Mouse (Mus musculus): ENCODE data around the gene Sdccag8.

The Sdccag8 gene

GRCm38 (mm10) chr1:176943126-176943525 is 128.7 kb downstream of the Sdccag8 start:
- DNase-seq (ENCODE audit: extremely low spot score) = no peak

- DNase-seq (ENCODE audit: extremely low spot score) = no peak
These were observed 129.5 kb downstream of the Sdccag8 start for GRCm38 (mm10) chr1:176943987-176944386.

- no peak for DNase-seq (ENCODE audit: extremely low spot score)
These were observed 130.2 kb downstream of the Sdccag8 start for GRCm38 (mm10) chr1:176944458-176945174.

GRCm38 (mm10) chr1:176945175-176945540 is 130.7 kb downstream of the Sdccag8 start:
- DNase-seq (ENCODE audit: extremely low spot score) = no peak

- no peak for DNase-seq (ENCODE audit: extremely low spot score)
These were observed 131.8 kb downstream of the Sdccag8 start for GRCm38 (mm10) chr1:176946031-176946795.

GRCm38 (mm10) chr1:176946796-176947181 is 132.3 kb downstream of the Sdccag8 start:
- DNase-seq (ENCODE audit: extremely low spot score) = no peak

GRCm38 (mm10) chr1:176948861-176949260 is 134.4 kb downstream of the Sdccag8 start:
- DNase-seq (ENCODE audit: extremely low spot score) = no peak

GRCm38 (mm10) chr1:176949320-176949719 is 134.9 kb downstream of the Sdccag8 start:
- no peak for DNase-seq (ENCODE audit: extremely low spot score)

GRCm38 (mm10) chr1:176950061-176950460 is 135.6 kb downstream of the Sdccag8 start:
- DNase-seq (ENCODE audit: extremely low spot score) = no peak

- DNase-seq (ENCODE audit: extremely low spot score) = no peak
These were observed 137.4 kb downstream of the Sdccag8 start for GRCm38 (mm10) chr1:176951836-176952235.

- no peak for DNase-seq (ENCODE audit: extremely low spot score)
These were observed 143.9 kb downstream of the Sdccag8 start for GRCm38 (mm10) chr1:176958311-176958710.

GRCm38 (mm10) chr1:176961716-176962115 is 147.3 kb downstream of the Sdccag8 start:
- no peak for DNase-seq (ENCODE audit: extremely low spot score)

GRCm38 (mm10) chr1:176962894-176963293 is 148.4 kb downstream of the Sdccag8 start:
- no peak for DNase-seq (ENCODE audit: extremely low spot score)

GRCm38 (mm10) chr1:176967299-176967698 is 152.8 kb downstream of the Sdccag8 start:
- DNase-seq (ENCODE audit: extremely low spot score) = no peak

- DNase-seq (ENCODE audit: extremely low spot score) = no peak
These were observed 156.4 kb downstream of the Sdccag8 start for GRCm38 (mm10) chr1:176970635-176971478.

GRCm38 (mm10) chr1:176971479-176971797 is 157.0 kb downstream of the Sdccag8 start:
- DNase-seq (ENCODE audit: extremely low spot score) = no peak

GRCm38 (mm10) chr1:176973356-176974088 is 159.1 kb downstream of the Sdccag8 start:
- no peak for DNase-seq (ENCODE audit: extremely low spot score)

GRCm38 (mm10) chr1:176979235-176979634 is 164.8 kb downstream of the Sdccag8 start:
- DNase-seq (ENCODE audit: extremely low spot score) = no peak

GRCm38 (mm10) chr1:176980140-176980539 is 165.7 kb downstream of the Sdccag8 start:
- DNase-seq (ENCODE audit: extremely low spot score) = no peak

GRCm38 (mm10) chr1:176980801-176981400 is 166.4 kb downstream of the Sdccag8 start:
- no peak for DNase-seq (ENCODE audit: extremely low spot score)

- no peak for DNase-seq (ENCODE audit: extremely low spot score)
These were observed 167.1 kb downstream of the Sdccag8 start for GRCm38 (mm10) chr1:176981511-176981910.
